Mouse (Mus musculus): ENCODE data around the gene Dlx5. TPM values are rescaled to one million over a fixed set of nuclear protein-coding genes. Genes with fewer than 3 reads are reported as not detected.

Dlx5 gene
- total RNA-seq, 1 experiment from 2014 or later: not detected

- no peak for ATAC-seq (ENCODE audit: extremely low read depth, insufficient number of reproducible peaks, low FRiP score, poor library complexity, severe bottlenecking)
Measured at GRCm38 (mm10) chr6:6861798-6862428, 20.0 kb downstream of the Dlx5 start.

GRCm38 (mm10) chr6:6861086-6861797, 20.6 kb downstream of the Dlx5 start:
- no peak for ATAC-seq (ENCODE audit: extremely low read depth, insufficient number of reproducible peaks, low FRiP score, poor library complexity, severe bottlenecking)

DNA sequence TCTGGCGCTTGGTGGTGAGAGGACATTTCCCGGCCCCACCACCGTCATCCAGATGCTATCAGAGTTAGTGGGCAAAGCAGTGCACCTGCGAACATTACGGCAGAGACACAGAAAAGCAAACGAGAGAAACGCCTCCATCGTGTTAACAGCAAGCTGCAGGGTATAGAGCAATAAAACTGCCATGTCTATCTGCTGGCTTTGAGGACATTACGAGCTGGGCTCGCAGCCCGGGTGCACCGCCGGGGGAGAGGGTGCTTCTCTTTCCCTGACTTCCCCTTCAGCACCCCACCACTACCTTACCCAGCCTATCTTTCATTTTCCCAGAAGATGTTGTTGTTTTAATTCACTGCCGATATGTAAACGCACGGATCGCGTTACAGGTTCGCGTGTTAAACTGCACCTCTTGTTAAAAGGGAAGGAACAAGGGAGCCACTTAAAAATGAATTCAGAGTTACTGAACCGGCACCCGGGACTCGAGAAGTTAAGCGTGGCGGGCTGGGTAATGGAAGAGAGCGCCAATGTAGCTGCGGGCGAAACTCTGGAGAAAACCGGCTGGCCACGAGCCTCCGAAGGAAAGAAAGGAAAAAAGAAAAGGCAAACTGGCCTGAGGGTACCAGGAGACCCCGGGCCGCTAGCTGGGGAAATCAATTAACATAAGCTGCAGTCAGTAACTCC, 21.3 kb downstream of the Dlx5 start:
- ATAC-seq (ENCODE audit: extremely low read depth, insufficient number of reproducible peaks, low FRiP score, poor library complexity, severe bottlenecking): no peak

- ATAC-seq (ENCODE audit: extremely low read depth, insufficient number of reproducible peaks, low FRiP score, poor library complexity, severe bottlenecking): no peak
Measured at GRCm38 (mm10) chr6:6859950-6860410, 21.9 kb downstream of the Dlx5 start.

GRCm38 (mm10) chr6:6859111-6859949, 22.6 kb downstream of the Dlx5 start:
- no peak for ATAC-seq (ENCODE audit: extremely low read depth, insufficient number of reproducible peaks, low FRiP score, poor library complexity, severe bottlenecking)

- ATAC-seq (ENCODE audit: extremely low read depth, insufficient number of reproducible peaks, low FRiP score, poor library complexity, severe bottlenecking): no peak
Measured at GRCm38 (mm10) chr6:6858571-6858970, 23.3 kb downstream of the Dlx5 start.

GRCm38 (mm10) chr6:6857766-6858165, 24.1 kb downstream of the Dlx5 start:
- ATAC-seq (ENCODE audit: extremely low read depth, insufficient number of reproducible peaks, low FRiP score, poor library complexity, severe bottlenecking): no peak

GRCm38 (mm10) chr6:6856881-6857280, 25.0 kb downstream of the Dlx5 start:
- no peak for ATAC-seq (ENCODE audit: extremely low read depth, insufficient number of reproducible peaks, low FRiP score, poor library complexity, severe bottlenecking)

GRCm38 (mm10) chr6:6856316-6856715, 25.6 kb downstream of the Dlx5 start:
- no peak for ATAC-seq (ENCODE audit: extremely low read depth, insufficient number of reproducible peaks, low FRiP score, poor library complexity, severe bottlenecking)

- ATAC-seq (ENCODE audit: extremely low read depth, insufficient number of reproducible peaks, low FRiP score, poor library complexity, severe bottlenecking): no peak
Measured at GRCm38 (mm10) chr6:6855746-6856185, 26.1 kb downstream of the Dlx5 start.

DNA sequence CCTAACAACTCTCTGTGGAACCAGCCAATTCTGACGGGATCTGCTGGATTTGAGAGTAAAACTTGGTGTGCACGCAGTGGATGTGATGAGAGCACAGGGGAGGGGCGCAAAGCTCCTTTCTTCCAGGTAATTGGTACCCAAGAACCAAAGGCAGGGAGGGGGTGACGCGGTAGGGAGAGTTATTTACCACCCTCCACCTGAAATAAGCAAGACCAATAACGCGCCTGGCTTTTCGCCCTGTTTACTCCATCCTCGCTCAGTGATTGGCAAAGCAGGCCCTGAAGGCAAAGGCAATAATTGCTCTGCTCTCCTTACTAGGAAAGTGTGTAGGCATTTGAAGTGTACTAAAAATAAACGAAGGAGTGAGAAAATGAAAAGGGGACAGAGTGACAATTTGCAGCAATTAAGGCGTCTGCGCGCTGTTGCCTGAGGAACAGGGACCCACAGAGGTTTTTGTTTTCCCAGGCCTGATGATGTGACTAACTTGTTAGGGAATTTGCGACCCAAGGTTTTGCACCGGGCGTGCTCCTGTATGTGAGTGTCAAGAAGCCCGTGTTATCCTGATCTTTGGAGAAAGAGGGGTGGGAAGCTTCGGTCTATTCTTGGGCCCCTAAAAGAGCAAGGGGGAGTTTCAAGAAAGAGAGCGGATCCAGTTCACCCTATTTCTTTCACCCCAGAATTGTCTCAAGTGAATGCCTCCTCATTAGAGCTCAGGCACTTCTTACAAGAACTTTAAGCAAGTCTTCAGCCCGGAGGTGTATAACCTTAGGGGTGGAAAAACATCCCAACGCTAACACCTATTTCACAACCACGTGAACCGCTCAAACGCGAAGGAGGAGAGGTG, 26.8 kb downstream of the Dlx5 start:
- ATAC-seq (ENCODE audit: extremely low read depth, insufficient number of reproducible peaks, low FRiP score, poor library complexity, severe bottlenecking): no peak

DNA sequence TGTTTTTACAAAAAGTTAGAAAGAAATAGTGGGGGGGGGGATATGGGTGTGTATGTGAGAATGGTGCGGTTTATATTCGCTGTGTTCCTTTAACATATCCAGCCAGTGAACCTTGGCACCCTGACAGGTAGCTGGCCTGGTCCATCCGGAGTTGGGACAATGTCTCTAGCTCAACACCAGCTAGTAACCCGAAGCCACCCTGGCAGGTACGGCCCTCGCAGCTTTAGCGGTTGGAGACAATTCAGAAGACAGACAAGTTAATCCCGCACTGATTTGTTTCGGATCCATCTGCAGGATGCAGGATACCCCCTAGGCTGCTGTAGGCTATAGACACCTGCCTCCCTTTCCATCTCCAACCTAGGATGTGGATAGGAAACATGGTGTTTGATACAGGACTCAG, 27.7 kb downstream of the Dlx5 start:
- no peak for ATAC-seq (ENCODE audit: extremely low read depth, insufficient number of reproducible peaks, low FRiP score, poor library complexity, severe bottlenecking)

DNA sequence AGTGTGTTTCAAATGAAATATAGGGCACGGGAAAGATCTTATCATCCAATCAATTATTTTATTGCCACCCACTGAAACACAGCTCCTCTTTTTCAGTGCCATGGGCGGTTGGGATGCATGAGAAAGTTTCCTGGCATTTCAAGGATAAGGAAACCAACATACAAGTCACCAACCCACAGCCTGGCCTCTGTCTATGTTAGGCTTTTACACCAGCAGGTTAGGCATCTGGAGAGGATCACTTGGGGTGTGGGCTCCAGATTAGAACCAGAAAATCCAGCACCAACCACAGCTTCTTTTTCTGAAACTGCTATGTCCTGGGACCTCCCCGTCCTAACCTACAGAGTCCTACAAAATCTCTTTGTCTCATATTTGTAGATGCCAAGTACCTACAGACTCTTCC, 28.9 kb downstream of the Dlx5 start:
- ATAC-seq (ENCODE audit: extremely low read depth, insufficient number of reproducible peaks, low FRiP score, poor library complexity, severe bottlenecking): no peak

GRCm38 (mm10) chr6:6851166-6851565, 30.7 kb downstream of the Dlx5 start:
- ATAC-seq (ENCODE audit: extremely low read depth, insufficient number of reproducible peaks, low FRiP score, poor library complexity, severe bottlenecking): no peak

GRCm38 (mm10) chr6:6850324-6851060, 31.4 kb downstream of the Dlx5 start:
- ATAC-seq (ENCODE audit: extremely low read depth, insufficient number of reproducible peaks, low FRiP score, poor library complexity, severe bottlenecking): no peak

GRCm38 (mm10) chr6:6849744-6850143, 32.1 kb downstream of the Dlx5 start:
- no peak for ATAC-seq (ENCODE audit: extremely low read depth, insufficient number of reproducible peaks, low FRiP score, poor library complexity, severe bottlenecking)

DNA sequence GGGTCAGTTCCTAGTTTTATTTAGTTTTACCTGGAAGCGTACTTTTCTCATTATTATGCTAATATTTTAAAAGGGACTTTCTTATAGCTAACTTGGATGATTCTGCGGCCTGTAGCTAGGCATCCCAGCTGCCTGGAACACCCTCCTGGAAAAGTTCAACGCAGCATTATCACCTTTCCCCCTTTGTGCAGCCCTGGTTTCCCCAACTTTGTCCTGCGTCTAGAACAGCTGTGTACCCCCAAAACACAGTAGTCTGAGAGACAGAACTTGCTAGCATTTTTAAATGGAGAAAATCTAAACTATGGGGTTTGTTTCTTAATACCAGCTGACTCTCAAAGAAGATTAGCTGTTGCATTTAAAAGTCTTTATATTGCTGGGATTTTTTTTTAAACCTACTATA, 33.3 kb downstream of the Dlx5 start:
- ATAC-seq (ENCODE audit: extremely low read depth, insufficient number of reproducible peaks, low FRiP score, poor library complexity, severe bottlenecking): no peak

DNA sequence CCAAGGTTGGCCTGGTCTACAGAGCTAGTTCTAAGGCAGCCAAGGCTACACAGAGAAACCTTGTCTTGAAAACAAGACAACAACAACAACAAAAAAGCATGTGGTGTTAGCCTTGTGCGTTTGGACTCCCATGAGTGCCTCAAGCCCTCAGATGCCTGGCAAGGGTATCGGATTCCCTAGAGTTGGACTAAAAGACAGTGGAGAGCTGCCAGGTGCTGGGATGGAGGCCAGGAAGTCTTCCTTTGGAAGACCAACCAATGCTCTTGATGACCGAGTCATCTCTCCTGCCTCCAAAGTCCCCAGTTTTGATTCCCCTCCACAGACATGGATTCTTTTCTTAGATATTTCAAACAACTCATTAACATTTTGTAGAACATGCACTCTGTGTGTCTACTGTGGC, 48.6 kb downstream of the Dlx5 start:
- ATAC-seq (ENCODE audit: extremely low read depth, insufficient number of reproducible peaks, low FRiP score, poor library complexity, severe bottlenecking): no peak
